Mouse (Mus musculus) thymus, adult 2 months (tissue): ENCODE measurements around the gene Gm45234. TPM values are rescaled to one million over a fixed set of nuclear protein-coding genes. Genes with fewer than 3 reads are reported as not detected.

Experiments used
- DNase-seq: peaks from one replicate; pipeline ENCODE4 v3.0.0; 2021
- H3K27ac ChIP-seq: fragments of 200-500 bp; 2 replicates; pipeline ENCODE4 v1.5.1; 2012; ENCODE audit warnings: low read length, control low read depth; ENCODE audit not compliant: control insufficient read depth, insufficient read depth
- H3K27me3 ChIP-seq: fragments of 200-500 bp; 2 replicates; pipeline ENCODE4 v1.6.1; 2012; ENCODE audit warnings: mild to moderate bottlenecking, low read length, moderate library complexity, mixed read lengths; ENCODE audit not compliant: control insufficient read depth, insufficient read depth
- H3K36me3 ChIP-seq: fragments of 200-500 bp; 2 replicates; pipeline ENCODE4 v1.6.1; 2012; ENCODE audit warnings: mild to moderate bottlenecking, low read length, moderate library complexity; ENCODE audit not compliant: control insufficient read depth, insufficient read depth
- H3K4me1 ChIP-seq: fragments of 200-500 bp; replicated peaks from 2 replicates; pipeline ENCODE4 v1.6.1; 2012; ENCODE audit warnings: low read length; ENCODE audit not compliant: control insufficient read depth, insufficient read depth
- H3K4me3 ChIP-seq: fragments of 200-500 bp; 2 replicates; pipeline ENCODE4 v1.5.1; 2012; ENCODE audit warnings: mild to moderate bottlenecking, low read length, control low read depth, moderate library complexity; ENCODE audit not compliant: control insufficient read depth, insufficient read depth
- CTCF ChIP-seq: fragments of 200-500 bp; IDR thresholded peaks from 2 replicates; pipeline ENCODE4 v1.5.1; 2012; ENCODE audit warnings: mild to moderate bottlenecking, control low read depth, low read length, moderate library complexity, borderline replicate concordance; ENCODE audit not compliant: control insufficient read depth, poor library complexity, insufficient read depth; ENCODE audit errors: extremely low read depth
- POLR2A ChIP-seq: fragments of 200-500 bp; IDR thresholded peaks from 2 replicates; pipeline ENCODE4 v1.6.1; 2012; ENCODE audit warnings: mild to moderate bottlenecking, low read length, control low read depth, moderate library complexity; ENCODE audit not compliant: control insufficient read depth, poor library complexity, insufficient read depth; ENCODE audit errors: extremely low read depth
- WGBS: fragments of 180-500 bp; shearing (Covaris S2); methylation state at CpG from one replicate; pipeline ENCODE4 v1.1.7; 2018; 5-methylcytosine and 5-hydroxymethylcytosine counted together
- polyA plus RNA-seq: library from polyadenylated mRNA; depleted of rRNA; stranded (reverse); fragments of >200 nt; gene quantifications from 2 replicates; pipeline ENCODE4 v1.2.3, GENCODE M21; 2012

Gm45234 gene
- polyA plus RNA-seq, 1 experiment, result not detected

- no peak for DNase-seq
- Histone ChIP-seq H3K4me1 (peaks cover 48% of the 10 kb centered on the region), H3K27ac (peak overlapping the region; percentile 64), H3K4me3 (no peak overlapping the region), H3K36me3 (peaks cover 33% of the 10 kb centered on the region), H3K27me3 (no peaks in the 10 kb centered on the region)
- 68% methylated on average over 6 of the region's 6 CpGs for WGBS
- TF ChIP-seq CTCF (no peak), POLR2A (no peak)
These were observed 32.8 kb downstream of the Gm45234 start for GRCm38 (mm10) chr6:124722876-124723473.

- peak overlapping the region; percentile 10 for H3K4me3 ChIP-seq
- H3K36me3 ChIP-seq, result peaks cover 26% of the 10 kb centered on the region
- peak overlapping the region; percentile 81 for H3K27ac ChIP-seq
- DNase-seq, result no peak
- WGBS, result 3% methylated on average over 11 of the region's 11 CpGs
- H3K27me3 ChIP-seq, result no peaks in the 10 kb centered on the region
- peaks cover 48% of the 10 kb centered on the region for H3K4me1 ChIP-seq
- TF ChIP-seq CTCF (no peak), POLR2A (0 out of 2 replicates have a peak, but pooled peaks have one; percentile 10)
These were observed 34.9 kb downstream of the Gm45234 start for GRCm38 (mm10) chr6:124720904-124721303.

- no peak for DNase-seq
- peaks cover 20% of the 10 kb centered on the region for H3K36me3 ChIP-seq
- no peaks in the 10 kb centered on the region for H3K27me3 ChIP-seq
- TF ChIP-seq POLR2A, result no peak
- no peak for TF ChIP-seq CTCF
- H3K27ac ChIP-seq, result no peak overlapping the region
- no peak overlapping the region; the same call in 1 of the 2 replicates for H3K4me3 ChIP-seq
- H3K4me1 ChIP-seq, result peaks cover 41% of the 10 kb centered on the region
- 91% methylated on average over 7 of the region's 7 CpGs for WGBS
These were observed 36.4 kb downstream of the Gm45234 start for GRCm38 (mm10) chr6:124719354-124719978.

GRCm38 (mm10) chr6:124718703-124719102, 37.1 kb downstream of the Gm45234 start:
- Histone ChIP-seq H3K27me3 (no peaks in the 10 kb centered on the region), H3K27ac (peak overlapping the region; percentile 29; the same call in 1 of the 2 replicates), H3K36me3 (peaks cover 18% of the 10 kb centered on the region), H3K4me3 (peak overlapping the region; percentile 18), H3K4me1 (peaks cover 40% of the 10 kb centered on the region)
- 89% methylated on average over 16 of the region's 16 CpGs for WGBS
- TF ChIP-seq CTCF, result no peak
- no peak for TF ChIP-seq POLR2A
- no peak for DNase-seq

- Histone ChIP-seq H3K27ac (no peak overlapping the region), H3K4me1 (peaks cover 37% of the 10 kb centered on the region), H3K36me3 (peaks cover 15% of the 10 kb centered on the region), H3K27me3 (no peaks in the 10 kb centered on the region), H3K4me3 (peak overlapping the region; percentile 18)
- no peak for TF ChIP-seq POLR2A
- TF ChIP-seq CTCF, result no peak
- DNase-seq, result no peak
- 94% methylated on average over 13 of the region's 13 CpGs for WGBS
These were observed 37.9 kb downstream of the Gm45234 start for GRCm38 (mm10) chr6:124717968-124718367.

GRCm38 (mm10) chr6:124716864-124717490, 38.8 kb downstream of the Gm45234 start:
- H3K4me3 ChIP-seq, result no peak overlapping the region
- peak; percentile 81; the same call in 1 of the 2 replicates for TF ChIP-seq CTCF
- no peak for TF ChIP-seq POLR2A
- H3K27me3 ChIP-seq, result no peaks in the 10 kb centered on the region
- H3K4me1 ChIP-seq, result peaks cover 35% of the 10 kb centered on the region
- peaks cover 15% of the 10 kb centered on the region for H3K36me3 ChIP-seq
- H3K27ac ChIP-seq, result no peak overlapping the region
- 67% methylated on average over 20 of the region's 20 CpGs for WGBS
- DNase-seq, result peak; percentile 52
